Mouse (Mus musculus) right cerebral cortex, postnatal 25 days (tissue): ENCODE results near the gene Herpud1.

Experiments
- DNase-seq: peaks from one replicate; pipeline ENCODE4 v3.0.0; 2022

The Herpud1 gene

DNA sequence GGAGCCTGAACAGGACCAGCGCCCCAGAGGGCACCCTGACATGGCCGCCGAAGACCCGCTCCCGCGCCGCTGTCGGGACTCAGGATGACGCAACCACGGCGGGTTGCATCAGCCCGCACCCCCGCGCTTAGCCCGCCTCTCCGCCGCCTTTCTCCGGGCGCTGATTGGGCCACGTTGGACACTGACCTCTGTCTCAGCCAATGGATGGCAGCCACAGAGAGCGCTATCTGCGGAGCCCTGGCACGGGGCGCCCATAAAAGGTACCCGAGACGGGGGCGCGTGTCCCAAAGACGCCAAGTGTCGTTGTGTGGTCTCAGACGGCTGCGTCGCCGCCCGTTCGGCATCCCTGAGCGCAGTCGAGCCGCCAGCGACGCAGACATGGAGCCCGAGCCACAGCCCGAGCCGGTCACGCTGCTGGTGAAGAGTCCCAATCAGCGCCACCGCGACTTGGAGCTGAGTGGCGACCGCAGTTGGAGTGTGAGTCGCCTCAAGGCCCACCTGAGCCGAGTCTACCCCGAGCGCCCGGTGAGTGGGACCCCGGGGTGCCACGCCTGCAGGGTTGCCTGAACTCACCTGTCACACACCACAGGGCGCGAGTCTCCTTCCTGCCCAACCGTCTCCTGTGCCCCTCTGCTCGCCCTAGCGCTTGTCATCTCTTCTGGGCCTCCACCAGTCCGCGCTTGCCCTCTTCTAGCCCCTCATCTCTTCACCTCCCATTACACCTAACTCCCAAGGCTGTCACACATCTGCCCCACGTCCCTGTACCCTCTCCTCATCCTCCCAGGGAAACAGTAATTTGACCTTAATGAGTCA lies at the start of gene Herpud1:
Gene Herpud1 (plus strand): TSS at position 225 of the 813 bp plus-strand sequence.
- peak; percentile 99 for DNase-seq

DNA sequence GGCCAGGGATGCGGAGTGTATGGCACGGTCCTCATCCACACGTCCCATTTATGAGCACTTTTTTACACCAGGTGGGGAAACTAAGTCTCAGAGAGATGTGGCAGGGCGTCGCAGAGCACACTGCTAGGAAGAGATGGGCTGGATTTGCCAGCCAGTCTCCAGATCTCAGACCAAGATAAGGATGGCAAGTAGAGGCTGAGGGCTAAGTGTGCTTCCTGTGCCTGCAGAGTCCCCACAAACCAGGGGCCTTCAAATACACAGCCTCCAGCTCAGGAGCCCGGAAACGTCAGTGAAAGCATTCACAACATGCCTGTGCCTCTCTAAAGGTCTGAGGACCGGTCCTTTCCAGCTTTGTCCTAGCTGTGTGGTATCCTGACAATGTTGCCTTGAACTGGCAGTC lies 48.7 kb upstream of the Herpud1 start:
- DNase-seq = no peak

DNA sequence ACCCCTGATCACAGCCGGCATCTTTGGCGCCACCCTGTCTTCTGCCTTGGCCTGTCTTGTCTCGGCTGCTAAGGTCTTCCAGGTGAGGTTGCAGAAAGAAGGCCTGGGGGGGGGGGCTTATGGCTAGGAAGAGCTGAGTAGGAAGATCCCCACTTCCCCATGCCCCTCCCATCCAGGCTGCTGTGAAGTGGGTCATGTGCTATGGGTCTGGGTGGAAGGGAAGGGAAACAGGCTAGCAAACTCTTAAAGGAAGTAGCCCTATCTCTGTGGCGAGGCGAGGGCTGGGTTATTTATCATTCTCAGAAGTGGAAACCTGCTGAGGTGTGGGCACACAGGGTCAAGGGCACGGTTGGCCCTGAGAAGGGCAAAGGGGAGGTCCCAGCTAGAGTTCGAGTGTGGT lies 45.4 kb upstream of the Herpud1 start:
- DNase-seq = no peak

DNA sequence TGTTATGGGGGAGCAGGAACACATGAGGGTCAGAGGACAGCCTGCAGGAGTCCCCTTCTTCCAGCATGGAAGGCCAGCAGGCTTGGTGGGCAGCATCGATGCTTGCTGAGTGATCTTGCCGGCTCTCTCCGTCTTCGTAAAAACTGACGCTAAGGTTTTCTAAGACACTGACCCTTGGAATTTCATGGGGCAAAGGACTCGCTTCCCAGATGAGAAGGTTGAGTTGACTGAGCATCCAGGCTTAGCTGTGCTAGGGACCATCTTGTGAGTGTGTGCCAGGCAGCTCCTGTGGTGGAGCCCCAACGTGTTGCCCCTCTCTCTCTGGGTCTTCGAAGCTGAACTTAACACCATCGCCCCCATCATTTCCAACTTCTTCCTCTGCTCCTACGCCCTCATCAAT lies 43.5 kb upstream of the Herpud1 start:
- no peak for DNase-seq

DNA sequence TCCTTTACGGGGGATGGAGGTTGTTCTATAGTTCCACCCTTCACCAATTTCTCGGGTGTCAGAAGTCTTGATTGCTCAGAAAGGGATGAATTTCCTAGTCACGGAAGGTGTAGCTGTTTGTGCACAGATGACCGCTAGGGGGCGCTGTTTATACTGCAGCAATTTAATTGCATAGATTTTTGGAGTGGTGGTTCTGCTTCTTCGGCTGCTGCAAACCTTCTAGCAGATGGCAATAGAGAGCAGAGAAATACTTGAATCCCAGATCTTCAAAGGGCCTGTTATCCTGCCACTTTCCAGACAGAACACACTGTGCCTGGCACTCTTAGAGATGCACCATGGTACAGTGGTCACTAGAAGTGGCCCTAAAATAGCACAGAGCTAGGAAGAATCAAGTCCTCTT lies 42.9 kb upstream of the Herpud1 start:
- peak; percentile 71 for DNase-seq

DNA sequence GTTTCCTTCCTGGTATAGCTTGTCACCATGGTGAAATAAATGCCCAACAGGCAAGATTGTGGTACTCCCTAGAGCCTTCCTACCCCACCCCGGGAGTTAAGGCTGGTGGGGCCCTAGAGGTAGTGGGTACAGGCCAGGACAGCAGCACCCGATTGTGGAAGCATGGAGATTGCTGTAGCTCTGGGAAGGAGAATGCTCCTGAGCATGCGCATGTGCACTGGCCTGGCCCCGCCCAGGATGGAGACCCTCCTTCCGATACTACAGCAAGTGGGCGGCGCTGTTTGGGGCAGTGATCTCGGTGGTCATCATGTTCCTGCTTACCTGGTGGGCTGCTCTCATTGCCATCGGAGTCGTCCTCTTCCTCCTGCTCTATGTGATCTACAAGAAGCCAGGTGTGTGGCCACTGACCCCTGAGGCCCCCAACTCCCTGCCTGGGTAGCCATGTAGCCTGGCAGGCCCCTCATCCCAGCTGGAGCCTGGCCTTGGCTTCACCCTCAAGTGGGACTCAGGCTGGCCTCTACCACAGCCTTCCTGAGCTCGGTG lies 42.4 kb upstream of the Herpud1 start:
- DNase-seq = no peak

DNA sequence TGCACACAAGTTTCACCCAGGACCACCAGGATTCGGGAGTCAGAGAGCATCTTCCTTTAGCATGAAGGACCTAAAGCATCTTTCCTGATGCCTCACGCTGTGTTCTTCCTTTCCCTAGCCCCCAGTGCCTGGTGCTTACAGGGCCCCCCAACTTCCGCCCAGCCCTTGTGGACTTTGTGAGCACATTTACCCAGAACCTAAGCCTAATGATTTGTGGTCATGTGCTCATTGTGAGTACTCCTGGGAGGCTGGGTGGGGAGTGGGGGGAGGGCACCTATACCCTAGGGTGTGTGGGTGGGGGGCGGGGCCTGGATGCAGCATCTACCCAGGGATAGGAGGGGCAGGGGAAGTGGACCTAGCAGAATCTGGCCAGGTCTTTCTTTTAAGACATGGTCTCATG lies 40.6 kb upstream of the Herpud1 start:
- no peak for DNase-seq

DNA sequence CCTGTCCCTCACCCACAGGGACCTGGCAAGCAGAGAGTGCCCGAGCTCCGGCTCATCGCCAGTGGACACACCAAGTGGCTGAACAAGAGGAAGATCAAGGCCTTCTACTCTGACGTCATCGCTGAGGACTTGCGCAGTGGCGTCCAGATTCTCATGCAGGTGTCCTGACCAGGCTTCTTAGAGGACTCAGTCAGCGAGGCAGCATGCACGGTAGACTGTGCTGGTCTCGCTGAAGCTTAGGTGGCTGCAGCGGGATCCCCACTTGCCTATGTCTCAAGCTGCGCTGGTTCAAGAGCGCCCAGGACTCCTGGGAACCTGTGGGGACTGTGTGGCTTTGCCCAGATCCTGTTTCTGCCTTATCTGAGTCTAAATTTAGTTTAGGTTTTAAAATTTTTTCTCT lies 40.0 kb upstream of the Herpud1 start:
- no peak for DNase-seq

DNA sequence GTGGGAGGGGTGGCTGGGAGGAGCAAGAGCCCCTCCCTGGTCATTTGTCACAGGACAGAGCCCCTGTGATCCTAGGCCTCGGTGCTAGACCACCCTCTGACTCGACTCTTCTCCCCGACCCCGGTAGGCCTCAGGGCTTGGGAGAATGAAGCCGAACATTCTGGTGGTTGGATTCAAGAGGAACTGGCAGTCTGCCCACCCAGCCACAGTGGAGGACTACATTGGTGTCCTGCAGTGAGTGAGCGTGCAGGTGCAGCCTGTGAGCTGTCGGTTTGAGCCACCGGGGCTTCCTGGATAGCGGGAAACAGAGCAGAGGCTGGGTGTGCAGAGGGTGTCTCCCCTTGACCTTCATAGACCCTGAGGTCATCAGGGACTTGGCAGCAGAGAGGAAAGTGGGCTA lies 37.8 kb upstream of the Herpud1 start:
- DNase-seq = no peak

DNA sequence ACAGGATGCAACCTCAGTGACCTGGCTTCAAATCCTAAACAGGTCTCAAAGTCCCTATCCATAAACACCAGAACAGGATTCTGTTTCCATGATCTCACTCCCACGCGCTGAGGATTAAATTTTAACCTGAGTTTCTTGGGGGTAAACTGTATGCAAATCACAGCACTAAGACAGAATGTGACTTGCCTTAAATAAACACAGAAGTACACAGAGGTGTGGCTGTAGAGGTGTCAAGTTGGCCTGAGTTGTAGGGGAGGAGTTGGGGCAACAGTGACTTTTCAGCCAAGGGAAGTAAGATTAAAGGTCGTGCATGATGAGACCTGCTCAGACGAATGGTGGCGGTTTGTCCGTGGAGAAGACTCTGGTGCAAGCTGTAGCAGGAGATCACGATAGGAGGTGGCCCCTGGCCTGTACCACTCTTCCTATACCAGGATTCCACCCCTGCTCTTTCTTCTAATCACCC lies 32.1 kb upstream of the Herpud1 start:
- DNase-seq = no peak

DNA sequence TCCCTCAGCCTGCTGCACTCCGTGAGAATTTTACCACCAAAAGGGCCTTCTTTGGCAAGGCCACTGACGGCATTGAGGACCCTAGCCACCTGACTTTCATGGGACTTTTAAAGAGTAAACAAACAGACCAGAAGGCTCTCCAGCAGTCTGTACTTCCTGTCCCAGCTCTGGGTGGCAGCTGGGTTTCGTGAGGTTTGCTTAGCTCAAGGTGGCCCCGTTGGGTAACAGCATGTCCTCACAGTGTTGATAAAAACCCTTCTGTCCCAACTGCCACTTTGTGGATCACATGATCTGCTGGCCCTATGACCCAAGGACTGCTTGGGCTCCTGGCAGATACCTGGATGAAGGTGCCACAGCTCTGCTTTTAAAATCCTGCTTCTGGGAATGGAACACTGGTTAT lies 31.7 kb upstream of the Herpud1 start:
- DNase-seq = no peak

DNA sequence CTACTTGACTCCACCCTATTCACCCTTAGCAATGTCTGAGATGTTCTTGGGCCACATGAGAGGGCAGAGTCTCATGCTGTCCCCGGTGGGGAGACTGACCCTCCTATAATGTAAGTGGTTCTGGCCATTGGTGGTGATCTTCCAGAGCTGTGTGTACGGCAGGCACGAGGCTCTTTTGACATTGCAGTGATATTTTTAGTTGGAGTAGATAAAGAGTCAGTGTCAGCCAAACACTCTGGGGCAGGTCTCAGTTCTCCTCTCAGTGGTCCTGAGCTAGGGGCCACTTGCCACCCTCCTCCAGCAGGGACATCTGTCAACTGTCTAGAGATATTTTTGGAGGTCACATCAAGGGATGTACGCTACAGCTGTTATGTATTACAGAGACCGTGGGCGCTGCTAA lies 29.0 kb upstream of the Herpud1 start:
- DNase-seq = no peak

DNA sequence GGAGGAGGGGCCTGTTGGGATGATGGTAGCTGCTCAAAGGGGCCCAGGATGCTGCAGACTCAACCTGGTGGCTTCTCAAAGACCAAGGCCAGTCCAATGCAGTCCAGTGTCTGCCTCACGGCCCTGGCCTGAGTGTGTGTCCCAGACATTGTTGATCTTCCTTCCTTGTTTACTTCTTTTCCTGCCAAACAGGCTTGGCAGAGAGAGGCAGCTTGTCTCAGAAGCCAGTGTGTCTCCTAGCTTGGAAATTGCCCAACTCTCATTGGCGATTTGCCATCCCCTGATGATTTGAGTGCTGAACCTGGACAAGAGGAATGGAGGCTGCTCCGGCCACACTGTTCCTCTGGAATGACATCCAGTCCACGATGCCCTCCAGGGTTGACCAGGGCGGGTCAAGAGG lies 27.7 kb upstream of the Herpud1 start:
- no peak for DNase-seq

DNA sequence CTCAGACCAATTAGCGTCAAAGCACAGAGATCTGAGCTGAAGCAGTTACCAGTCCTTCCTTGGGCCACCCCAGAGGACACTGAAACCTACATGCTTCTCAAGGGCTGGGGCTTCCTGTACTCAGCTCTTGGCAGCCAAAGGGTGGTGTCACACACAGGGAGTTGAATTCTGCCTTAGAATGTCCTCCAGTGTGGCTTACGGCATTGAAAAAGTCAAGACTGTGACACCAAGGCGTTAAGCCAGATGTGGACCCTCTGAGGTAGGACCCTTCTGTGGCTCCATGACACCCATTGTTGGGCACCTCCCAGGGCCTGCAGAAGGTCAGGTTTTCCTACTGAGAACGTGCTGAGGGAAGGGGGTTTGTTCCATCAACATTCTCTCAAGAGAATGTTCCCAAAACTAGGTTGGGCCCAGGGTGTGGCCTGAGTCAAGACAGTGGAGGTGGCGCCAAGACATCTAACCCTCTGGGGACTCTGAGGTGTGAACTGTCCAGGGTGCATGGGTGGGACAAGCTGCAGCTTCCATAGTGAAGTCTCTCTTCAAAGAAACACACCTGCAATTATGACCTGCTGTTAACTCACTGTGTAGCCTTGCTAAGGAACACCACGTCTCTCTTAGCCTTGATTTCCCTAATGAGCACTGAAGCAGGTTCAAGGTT lies 24.3 kb upstream of the Herpud1 start:
- no peak for DNase-seq

DNA sequence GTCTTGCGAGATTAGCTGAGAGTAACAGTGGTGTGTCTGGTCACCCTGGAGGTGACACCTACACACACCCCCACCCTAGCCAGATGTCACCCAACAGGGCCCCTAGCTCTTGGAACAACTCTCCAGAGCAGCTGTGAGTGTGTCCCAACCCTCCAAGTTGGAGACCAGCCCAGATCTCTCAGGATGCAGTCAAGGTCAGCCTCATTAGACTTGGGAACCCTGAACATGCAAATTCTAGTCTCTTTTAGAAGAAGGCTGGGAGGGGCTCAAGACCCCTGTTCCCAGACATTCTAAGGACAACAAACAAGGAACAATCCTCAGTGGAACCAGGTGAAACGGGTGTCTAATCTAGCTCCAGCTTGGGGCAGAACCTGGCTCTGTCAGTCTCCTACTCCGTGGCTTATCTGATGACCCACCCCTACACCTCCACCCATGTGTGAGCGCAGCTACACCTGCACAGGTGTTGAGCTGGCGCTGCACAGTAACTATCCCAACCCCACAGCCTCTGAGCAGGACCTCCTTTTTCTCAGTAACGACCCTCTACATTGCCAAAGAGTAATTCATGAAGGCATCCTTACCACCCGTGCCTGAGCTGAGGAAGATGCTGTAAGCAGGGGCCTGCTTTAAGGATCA lies 23.5 kb upstream of the Herpud1 start:
- no peak for DNase-seq

DNA sequence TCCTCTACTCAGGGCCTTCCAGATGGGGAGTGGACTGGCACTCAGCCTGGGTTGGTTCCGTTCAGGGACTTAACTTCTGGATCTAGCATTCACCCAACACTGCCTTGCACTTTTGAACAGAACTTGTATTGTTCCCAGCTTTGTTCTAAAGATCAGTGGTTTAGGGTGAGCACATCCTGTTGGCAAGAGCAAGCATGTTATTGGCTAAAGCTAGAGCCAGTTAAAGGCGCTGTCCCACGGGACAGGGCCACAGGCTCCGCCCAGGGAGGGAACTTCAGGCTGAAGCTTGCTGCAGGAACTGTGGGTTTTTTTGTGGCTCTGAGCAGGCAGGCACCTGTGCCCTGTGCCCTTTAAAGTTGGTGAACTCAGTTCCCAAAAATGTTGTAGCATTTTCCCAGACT lies 22.9 kb upstream of the Herpud1 start:
- DNase-seq = no peak

DNA sequence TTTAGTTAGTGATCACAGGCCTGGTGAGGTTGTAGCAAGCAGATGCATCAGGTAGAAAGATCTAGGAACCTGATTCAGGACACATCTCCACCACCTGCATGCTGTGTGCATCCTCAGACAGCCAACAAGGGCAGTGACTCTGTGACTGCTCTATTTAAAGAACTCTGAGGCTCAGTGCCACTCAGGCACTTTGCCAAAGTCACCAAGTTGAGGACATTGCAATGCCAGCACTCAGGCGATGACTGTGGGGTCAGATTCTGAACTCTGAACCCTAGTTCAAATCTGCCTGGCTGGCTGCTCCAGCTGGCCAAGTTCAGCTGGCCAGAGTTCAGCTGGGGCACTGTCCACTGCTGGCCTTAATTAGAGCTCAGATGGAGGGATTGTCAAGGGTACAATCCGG lies 22.3 kb upstream of the Herpud1 start:
- no peak for DNase-seq

DNA sequence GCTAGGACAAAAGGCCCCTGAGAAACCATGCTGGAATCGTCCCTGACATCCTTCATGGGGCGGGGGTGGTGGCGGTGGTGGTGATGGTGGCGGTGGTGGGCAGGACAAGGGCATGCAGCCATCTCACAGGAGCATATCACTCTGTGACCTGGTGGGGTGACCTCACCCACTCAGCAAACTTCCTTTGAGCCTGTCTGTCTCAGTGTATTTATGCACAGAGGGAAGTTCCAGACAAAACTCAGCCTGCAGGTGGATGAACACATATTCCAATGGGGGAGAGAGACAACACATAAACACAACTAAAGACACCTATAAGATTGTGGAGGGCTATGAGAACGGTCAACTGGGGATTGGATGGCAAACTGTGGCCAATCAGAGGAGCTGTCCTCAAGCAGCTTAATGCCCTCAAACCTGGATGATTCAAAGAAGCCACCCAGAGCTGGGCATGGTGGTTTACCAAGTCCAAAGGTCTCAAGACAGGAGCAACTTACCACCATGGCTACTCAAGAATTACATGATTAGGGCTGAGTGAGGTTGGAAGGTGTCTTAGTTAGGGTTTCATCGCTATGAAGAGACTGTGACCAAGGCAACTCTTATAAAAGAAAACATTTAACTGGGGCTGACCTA lies 21.4 kb upstream of the Herpud1 start:
- DNase-seq = no peak

DNA sequence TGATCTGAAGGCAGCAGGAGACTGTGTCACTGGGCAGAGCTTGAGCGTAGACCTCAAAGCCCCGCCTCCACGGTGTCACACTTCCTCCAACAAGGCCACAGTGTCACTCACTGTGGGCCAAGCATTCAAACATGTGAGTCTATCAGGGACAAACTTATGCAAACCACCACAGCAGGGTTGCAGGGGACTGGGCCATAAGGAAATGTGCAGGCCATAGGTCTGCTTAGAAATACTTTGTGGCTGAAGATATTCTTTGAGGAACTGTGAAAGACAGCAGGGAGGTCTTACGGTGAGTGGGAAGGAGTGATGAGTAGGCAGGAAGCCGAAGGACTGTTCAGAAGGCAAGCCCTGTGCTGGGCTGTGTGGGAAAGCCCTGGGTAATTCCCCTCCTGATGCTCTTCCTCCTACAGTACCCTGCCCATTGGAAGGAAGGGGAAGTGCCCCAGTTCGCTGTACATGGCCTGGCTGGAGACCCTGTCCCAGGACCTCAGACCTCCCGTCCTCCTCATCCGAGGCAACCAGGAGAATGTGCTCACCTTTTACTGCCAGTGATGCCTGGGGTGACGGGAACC lies 20.7 kb upstream of the Herpud1 start:
- no peak for DNase-seq

DNA sequence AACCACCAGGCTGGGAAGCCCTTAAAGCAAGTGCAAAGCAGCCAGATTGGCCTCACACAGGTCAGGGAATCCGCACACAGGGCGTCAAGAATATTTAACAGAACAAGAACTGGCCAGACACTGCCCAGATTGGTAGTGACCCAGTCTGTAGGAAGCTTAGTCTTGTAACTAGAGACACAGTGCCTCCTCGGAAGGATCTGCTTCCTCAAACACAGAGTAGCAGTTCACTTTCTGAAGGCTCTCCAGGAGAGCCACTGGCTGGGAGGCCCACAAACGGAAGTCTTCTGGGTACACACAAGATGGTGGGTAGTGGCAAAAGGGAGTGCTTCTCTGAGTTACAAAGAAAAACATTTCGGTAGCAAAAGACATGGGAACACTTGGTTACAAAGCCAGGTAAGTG lies 15.4 kb upstream of the Herpud1 start:
- DNase-seq = no peak

DNA sequence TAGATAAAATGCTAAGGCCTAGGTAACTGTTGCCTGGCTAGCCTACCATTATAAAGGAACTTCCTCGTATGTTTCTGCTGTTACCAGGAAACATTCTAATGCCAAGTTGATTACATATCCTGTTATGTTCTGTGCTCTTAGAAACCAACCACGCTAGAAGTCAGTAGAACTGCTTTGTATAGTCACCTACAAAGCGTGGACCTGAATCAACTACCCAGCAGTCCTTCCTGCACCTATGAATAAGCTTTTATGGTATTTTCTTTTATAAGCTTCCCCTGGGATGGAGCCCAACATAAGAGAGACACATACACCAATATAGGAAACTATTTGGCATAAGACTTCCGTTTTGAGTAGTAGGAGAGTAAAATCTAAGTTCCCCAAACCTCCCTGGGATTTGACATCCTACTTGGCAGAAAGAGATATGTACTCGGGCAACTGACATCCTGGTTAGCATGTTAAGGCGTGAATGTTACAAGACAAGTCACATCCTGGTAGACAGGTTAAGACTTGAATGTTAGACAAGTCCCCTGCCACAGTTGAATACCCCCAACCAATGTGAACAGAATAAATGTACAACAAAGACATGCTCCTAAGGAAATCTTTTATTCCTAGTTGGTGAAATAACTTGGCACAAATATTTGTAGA lies 13.2 kb upstream of the Herpud1 start:
- DNase-seq = no peak

DNA sequence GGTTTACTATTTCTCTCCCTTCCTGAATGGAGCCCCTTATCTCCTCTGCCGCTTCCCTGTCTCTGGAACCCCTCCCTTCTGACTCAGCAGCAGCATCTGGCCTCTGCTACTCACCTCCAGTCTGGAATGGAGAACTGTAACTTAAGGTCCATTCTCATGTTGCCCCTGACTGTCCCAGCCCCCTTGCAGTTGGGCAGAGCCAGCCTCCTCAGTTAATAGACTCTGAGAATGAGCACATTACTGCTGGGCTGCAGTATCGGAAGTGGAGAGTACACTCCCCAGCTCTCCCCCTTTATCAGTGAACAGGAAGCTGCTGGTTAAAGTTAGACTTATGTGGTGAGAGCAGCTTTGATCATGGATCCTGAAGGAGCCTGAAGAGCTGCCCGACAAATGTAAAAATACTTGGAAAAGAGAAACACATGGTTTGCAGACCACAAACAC lies 10.7 kb upstream of the Herpud1 start:
- DNase-seq = no peak
